Mouse (Mus musculus): ENCODE data around the gene Ap2a1. TPM values are rescaled to one million over a fixed set of nuclear protein-coding genes. Genes with fewer than 3 reads are reported as not detected.

Gene Ap2a1
- polyA plus RNA-seq, 1 experiment from 2014 or later: 113 TPM

DNA sequence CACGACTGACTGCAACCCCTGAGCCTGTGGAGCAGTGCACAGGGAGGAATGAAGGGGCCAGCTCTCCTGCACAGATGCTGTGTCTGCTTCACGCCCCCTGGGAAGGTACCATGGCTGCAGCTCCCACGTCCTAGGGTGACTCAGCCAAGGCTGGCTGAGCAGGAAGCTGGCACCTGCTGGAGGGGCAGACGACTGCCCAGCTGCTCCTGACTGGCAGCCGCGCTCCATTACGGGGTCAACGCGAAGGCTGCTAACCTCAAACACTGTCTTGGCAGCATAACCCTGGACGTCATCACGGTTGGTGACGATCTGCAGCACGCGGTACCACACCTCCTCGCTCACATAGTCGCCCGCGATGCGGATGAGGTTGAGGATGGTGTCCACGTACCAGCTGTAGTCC lies 23.9 kb downstream of the Ap2a1 start:
- Histone ChIP-seq H3K36me3 (ENCODE audit: control insufficient read depth, insufficient read depth) (peaks cover 37% of the 10 kb centered on the region), H3K4me2 (ENCODE audit: low read length) (no peak overlapping the region), H3K9me3 (ENCODE audit: control insufficient read depth, low read length) (no peaks in the 10 kb centered on the region), H3K4me3 (replicated peaks; ENCODE audit: low read length) (no peak overlapping the region), H3K9ac (replicated peaks; ENCODE audit: low read depth, low read length) (no peak overlapping the region), H3K27me3 (replicated peaks; ENCODE audit: control insufficient read depth, insufficient read depth, low read length) (no peaks in the 10 kb centered on the region), H3K27ac (ENCODE audit: low read length) (no peak overlapping the region), H3K4me1 (replicated peaks; ENCODE audit: control insufficient read depth, insufficient read depth, low read length) (peaks cover 7% of the 10 kb centered on the region)
- 92% methylated on average over 20 of the region's 20 CpGs for WGBS
- no peak for ATAC-seq

GRCm38 (mm10) chr7:44901230-44901722 lies 28.0 kb downstream of the Ap2a1 start:
- H3K4me1 ChIP-seq (replicated peaks; ENCODE audit: control insufficient read depth, insufficient read depth, low read length): peaks cover 26% of the 10 kb centered on the region
- no peaks in the 10 kb centered on the region for H3K9me3 ChIP-seq (ENCODE audit: control insufficient read depth, low read length)
- 13% methylated on average over 21 of the region's 21 CpGs for WGBS
- H3K36me3 ChIP-seq (ENCODE audit: control insufficient read depth, insufficient read depth): peaks cover 23% of the 10 kb centered on the region
- peak; percentile 18 for ATAC-seq
- no peak overlapping the region; the same call in 1 of the 2 replicates for H3K9ac ChIP-seq (replicated peaks; ENCODE audit: low read depth, low read length)
- H3K4me3 ChIP-seq (replicated peaks; ENCODE audit: low read length): peak overlapping the region; percentile 17; the same call in 1 of the 2 replicates
- peak overlapping the region; percentile 38 for H3K4me2 ChIP-seq (ENCODE audit: low read length)
- no peaks in the 10 kb centered on the region for H3K27me3 ChIP-seq (replicated peaks; ENCODE audit: control insufficient read depth, insufficient read depth, low read length)
- no peak overlapping the region for H3K27ac ChIP-seq (ENCODE audit: low read length)

DNA sequence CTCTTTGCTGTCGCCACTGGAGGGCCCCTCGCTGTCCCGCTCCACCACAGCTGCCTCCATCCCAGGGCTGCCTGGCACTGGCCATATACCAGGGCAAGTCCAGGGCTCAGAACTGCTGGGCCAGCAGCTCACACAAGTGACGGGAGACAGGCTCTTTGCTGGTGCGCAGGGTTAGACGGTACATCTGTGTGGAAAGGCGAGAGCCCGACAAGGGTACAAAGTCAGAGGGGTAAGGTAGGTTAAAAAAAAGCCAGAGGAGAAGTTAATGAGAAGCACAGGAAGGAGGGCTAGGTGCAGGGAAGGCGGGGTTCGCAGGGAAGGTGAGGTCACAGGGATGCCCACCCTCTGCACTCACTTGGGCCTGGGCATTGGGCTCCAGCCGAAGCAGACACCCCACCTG lies 28.7 kb downstream of the Ap2a1 start:
- no peak overlapping the region for H3K4me2 ChIP-seq (ENCODE audit: low read length)
- WGBS: 85% methylated on average over 11 of the region's 11 CpGs
- H3K9ac ChIP-seq (replicated peaks; ENCODE audit: low read depth, low read length): no peak overlapping the region
- H3K27me3 ChIP-seq (replicated peaks; ENCODE audit: control insufficient read depth, insufficient read depth, low read length): no peaks in the 10 kb centered on the region
- H3K4me3 ChIP-seq (replicated peaks; ENCODE audit: low read length): no peak overlapping the region
- H3K9me3 ChIP-seq (ENCODE audit: control insufficient read depth, low read length): no peaks in the 10 kb centered on the region
- no peak for ATAC-seq
- H3K27ac ChIP-seq (ENCODE audit: low read length): no peak overlapping the region
- H3K36me3 ChIP-seq (ENCODE audit: control insufficient read depth, insufficient read depth): peaks cover 17% of the 10 kb centered on the region
- H3K4me1 ChIP-seq (replicated peaks; ENCODE audit: control insufficient read depth, insufficient read depth, low read length): peaks cover 26% of the 10 kb centered on the region

GRCm38 (mm10) chr7:44898607-44899006 lies 30.7 kb downstream of the Ap2a1 start:
- ATAC-seq: no peak
- Histone ChIP-seq H3K9me3 (ENCODE audit: control insufficient read depth, low read length) (no peaks in the 10 kb centered on the region), H3K4me1 (replicated peaks; ENCODE audit: control insufficient read depth, insufficient read depth, low read length) (peaks cover 43% of the 10 kb centered on the region), H3K4me3 (replicated peaks; ENCODE audit: low read length) (no peak overlapping the region), H3K27me3 (replicated peaks; ENCODE audit: control insufficient read depth, insufficient read depth, low read length) (no peaks in the 10 kb centered on the region), H3K9ac (replicated peaks; ENCODE audit: low read depth, low read length) (no peak overlapping the region; the same call in 1 of the 2 replicates), H3K4me2 (ENCODE audit: low read length) (no peak overlapping the region), H3K36me3 (ENCODE audit: control insufficient read depth, insufficient read depth) (peaks cover 5% of the 10 kb centered on the region; the same call in 1 of the 2 replicates), H3K27ac (ENCODE audit: low read length) (no peak overlapping the region)
- WGBS: 26% methylated on average over 19 of the region's 19 CpGs

DNA sequence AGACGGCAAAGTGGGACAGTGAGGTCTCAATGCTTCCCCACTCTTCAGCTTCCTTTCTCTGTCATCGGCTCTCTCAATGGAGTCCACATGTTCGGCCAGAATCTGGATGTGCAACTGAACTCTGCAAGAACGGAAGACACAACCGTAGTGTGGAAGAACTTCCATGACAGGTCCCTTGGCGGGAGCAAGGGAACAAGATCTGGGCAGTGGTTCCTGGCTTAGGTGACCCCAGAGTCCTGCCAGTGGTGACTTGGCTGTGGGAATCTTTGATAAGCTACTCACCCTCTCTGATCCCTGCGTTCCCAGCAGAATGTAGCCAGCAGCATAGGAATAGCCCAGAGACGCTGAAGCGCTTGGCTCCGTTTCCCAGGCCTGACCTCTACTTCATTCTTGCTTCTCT lies 32.8 kb downstream of the Ap2a1 start:
- peak overlapping the region; percentile 68 for H3K9ac ChIP-seq (replicated peaks; ENCODE audit: low read depth, low read length)
- peak overlapping the region; percentile 67 for H3K4me3 ChIP-seq (replicated peaks; ENCODE audit: low read length)
- WGBS: 26% methylated on average over 10 of the region's 10 CpGs
- H3K27me3 ChIP-seq (replicated peaks; ENCODE audit: control insufficient read depth, insufficient read depth, low read length): no peaks in the 10 kb centered on the region
- peak overlapping the region; percentile 57 for H3K4me2 ChIP-seq (ENCODE audit: low read length)
- peaks cover 50% of the 10 kb centered on the region for H3K4me1 ChIP-seq (replicated peaks; ENCODE audit: control insufficient read depth, insufficient read depth, low read length)
- H3K9me3 ChIP-seq (ENCODE audit: control insufficient read depth, low read length): no peaks in the 10 kb centered on the region
- ATAC-seq: no peak
- peak overlapping the region; percentile 93 for H3K27ac ChIP-seq (ENCODE audit: low read length)
- peaks cover 4% of the 10 kb centered on the region; the same call in 1 of the 2 replicates for H3K36me3 ChIP-seq (ENCODE audit: control insufficient read depth, insufficient read depth)

GRCm38 (mm10) chr7:44895593-44896434 lies 33.5 kb downstream of the Ap2a1 start, which contains the start of gene Fuz:
Gene Fuz (plus strand): TSS chr7:44896079.
- Histone ChIP-seq H3K4me1 (replicated peaks; ENCODE audit: control insufficient read depth, insufficient read depth, low read length) (peaks cover 51% of the 10 kb centered on the region), H3K9ac (replicated peaks; ENCODE audit: low read depth, low read length) (peak within 1 kb of the TSS; percentile 68), H3K27me3 (replicated peaks; ENCODE audit: control insufficient read depth, insufficient read depth, low read length) (no peaks in the 10 kb centered on the region), H3K4me3 (replicated peaks; ENCODE audit: low read length) (peak within 1 kb of the TSS; percentile 67), H3K27ac (ENCODE audit: low read length) (peak within 1 kb of the TSS; percentile 93), H3K9me3 (ENCODE audit: control insufficient read depth, low read length) (no peaks in the 10 kb centered on the region), H3K4me2 (ENCODE audit: low read length) (peak within 1 kb of the TSS; percentile 57), H3K36me3 (ENCODE audit: control insufficient read depth, insufficient read depth) (peaks cover 4% of the 10 kb centered on the region; the same call in 1 of the 2 replicates)
- ATAC-seq: peak; percentile 83
- WGBS: under 1% methylated on average over 34 of the region's 34 CpGs

- H3K9ac ChIP-seq (replicated peaks; ENCODE audit: low read depth, low read length): peak overlapping the region; percentile 42
These were observed 34.1 kb downstream of the Ap2a1 start for GRCm38 (mm10) chr7:44895206-44895592.

DNA sequence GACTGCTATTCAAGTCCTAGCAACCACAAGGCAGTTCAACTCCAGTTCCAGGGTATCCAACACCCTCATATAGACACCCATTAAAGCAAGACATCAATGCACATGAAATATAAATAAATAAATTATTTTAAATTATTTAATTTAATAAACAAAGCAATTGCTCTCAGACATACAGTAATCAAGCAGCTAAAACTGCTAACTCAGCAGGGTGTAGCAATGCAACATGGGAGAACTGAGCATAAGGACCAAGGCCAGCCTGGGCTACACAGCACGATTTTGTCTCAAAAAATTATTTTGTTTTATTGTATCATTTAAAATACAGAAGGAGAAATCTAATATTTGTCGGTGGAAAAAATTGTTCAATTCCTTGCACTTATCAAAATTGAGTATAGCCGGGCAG lies 35.1 kb downstream of the Ap2a1 start:
- ATAC-seq: no peak
- Histone ChIP-seq H3K9me3 (ENCODE audit: control insufficient read depth, low read length) (no peaks in the 10 kb centered on the region), H3K27me3 (replicated peaks; ENCODE audit: control insufficient read depth, insufficient read depth, low read length) (no peaks in the 10 kb centered on the region), H3K36me3 (ENCODE audit: control insufficient read depth, insufficient read depth) (no peaks in the 10 kb centered on the region), H3K4me2 (ENCODE audit: low read length) (no peak overlapping the region), H3K9ac (replicated peaks; ENCODE audit: low read depth, low read length) (no peak overlapping the region), H3K27ac (ENCODE audit: low read length) (peak overlapping the region; percentile 93), H3K4me1 (replicated peaks; ENCODE audit: control insufficient read depth, insufficient read depth, low read length) (peaks cover 58% of the 10 kb centered on the region), H3K4me3 (replicated peaks; ENCODE audit: low read length) (no peak overlapping the region)
- WGBS: 86% methylated on average over 3 of the region's 3 CpGs

More at GRCm38 (mm10) chr7:44895206-44895592, 34.1 kb downstream of the Ap2a1 start:
- Histone ChIP-seq H3K27me3 (replicated peaks; ENCODE audit: control insufficient read depth, insufficient read depth, low read length) (no peaks in the 10 kb centered on the region), H3K36me3 (ENCODE audit: control insufficient read depth, insufficient read depth) (peaks cover 4% of the 10 kb centered on the region; the same call in 1 of the 2 replicates), H3K4me2 (ENCODE audit: low read length) (peak overlapping the region; percentile 57), H3K27ac (ENCODE audit: low read length) (peak overlapping the region; percentile 93), H3K4me3 (replicated peaks; ENCODE audit: low read length) (peak overlapping the region; percentile 67), H3K4me1 (replicated peaks; ENCODE audit: control insufficient read depth, insufficient read depth, low read length) (peaks cover 57% of the 10 kb centered on the region), H3K9me3 (ENCODE audit: control insufficient read depth, low read length) (no peaks in the 10 kb centered on the region)
- ATAC-seq: no peak
- WGBS: 15% methylated on average over 7 of the region's 7 CpGs

DNA sequence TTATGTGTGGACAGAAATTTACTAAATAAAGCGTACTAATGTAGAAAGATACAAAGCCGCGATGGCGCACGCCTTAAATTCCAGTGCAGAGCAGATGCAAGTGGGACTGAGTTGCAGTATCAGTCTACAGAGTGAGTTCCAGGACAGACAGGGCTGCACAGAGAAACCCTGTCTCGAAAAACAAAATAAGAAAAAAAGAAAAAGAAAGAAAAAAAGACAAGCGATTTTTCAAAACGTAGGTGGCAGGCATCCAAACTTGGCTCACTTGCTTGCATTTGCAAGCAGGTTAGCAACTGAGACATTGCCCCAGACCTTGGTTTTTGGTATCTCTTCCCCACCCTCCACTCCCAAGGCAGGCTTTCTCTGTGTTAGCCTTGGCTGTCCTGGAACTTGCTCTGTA lies 36.1 kb downstream of the Ap2a1 start:
- H3K9ac ChIP-seq (replicated peaks; ENCODE audit: low read depth, low read length): peak overlapping the region; percentile 48; the same call in 1 of the 2 replicates
- no peaks in the 10 kb centered on the region; the same call in 1 of the 2 replicates for H3K36me3 ChIP-seq (ENCODE audit: control insufficient read depth, insufficient read depth)
- no peaks in the 10 kb centered on the region for H3K27me3 ChIP-seq (replicated peaks; ENCODE audit: control insufficient read depth, insufficient read depth, low read length)
- 2% methylated on average over 8 of the region's 8 CpGs for whole genome bisulfite sequencing
- H3K4me2 ChIP-seq (ENCODE audit: low read length): peak overlapping the region; percentile 56
- no peaks in the 10 kb centered on the region for H3K9me3 ChIP-seq (ENCODE audit: control insufficient read depth, low read length)
- no peak for ATAC-seq
- peak overlapping the region; percentile 93 for H3K27ac ChIP-seq (ENCODE audit: low read length)
- peaks cover 64% of the 10 kb centered on the region for H3K4me1 ChIP-seq (replicated peaks; ENCODE audit: control insufficient read depth, insufficient read depth, low read length)
- peak overlapping the region; percentile 28 for H3K4me3 ChIP-seq (replicated peaks; ENCODE audit: low read length)
